Mouse (Mus musculus) G1E-ER4 (cell line): ENCODE data around the gene Map1b. TPM values are rescaled to one million over a fixed set of nuclear protein-coding genes. Genes with fewer than 3 reads are reported as not detected.

ENCODE experiments used
- GATA1 ChIP-seq: IDR thresholded peaks from one replicate; pipeline ENCODE4 v1.8.0; 2012; ENCODE audit warnings: low read length, inconsistent platforms
- polyA plus RNA-seq: library from polyadenylated mRNA; stranded (reverse); fragments of >175 nt; gene quantifications from 2 replicates; pipeline ENCODE4 v1.2.3, GENCODE M21; 2012

Map1b gene
- polyA plus RNA-seq, 1 experiment: not detected

GRCm38 (mm10) chr13:99474108-99474507 is 42.2 kb downstream of the Map1b start:
- TF ChIP-seq GATA1: no peak

GRCm38 (mm10) chr13:99472028-99472427 is 44.3 kb downstream of the Map1b start:
- TF ChIP-seq GATA1: no peak

- TF ChIP-seq GATA1: no peak
These were observed 46.3 kb downstream of the Map1b start for GRCm38 (mm10) chr13:99470084-99470483.

- no peak for TF ChIP-seq GATA1
These were observed 48.1 kb downstream of the Map1b start for GRCm38 (mm10) chr13:99468267-99468666.

- TF ChIP-seq GATA1: no peak
These were observed 49.5 kb downstream of the Map1b start for GRCm38 (mm10) chr13:99466811-99467315.

- no peak for TF ChIP-seq GATA1
These were observed 50.3 kb downstream of the Map1b start for GRCm38 (mm10) chr13:99466064-99466463.

GRCm38 (mm10) chr13:99464551-99464950 is 51.8 kb downstream of the Map1b start:
- TF ChIP-seq GATA1: no peak

GRCm38 (mm10) chr13:99461886-99462285 is 54.5 kb downstream of the Map1b start:
- TF ChIP-seq GATA1: no peak

GRCm38 (mm10) chr13:99459612-99460011 is 56.7 kb downstream of the Map1b start:
- no peak for TF ChIP-seq GATA1

GRCm38 (mm10) chr13:99458658-99459386 is 57.5 kb downstream of the Map1b start:
- no peak for TF ChIP-seq GATA1

GRCm38 (mm10) chr13:99454977-99455376 is 61.4 kb downstream of the Map1b start:
- TF ChIP-seq GATA1: no peak

- TF ChIP-seq GATA1: no peak
These were observed 63.9 kb downstream of the Map1b start for GRCm38 (mm10) chr13:99452444-99452843.

- TF ChIP-seq GATA1: no peak
These were observed 65.1 kb downstream of the Map1b start for GRCm38 (mm10) chr13:99451276-99451675.

GRCm38 (mm10) chr13:99450766-99451165 is 65.6 kb downstream of the Map1b start:
- no peak for TF ChIP-seq GATA1

GRCm38 (mm10) chr13:99449547-99449946 is 66.8 kb downstream of the Map1b start:
- TF ChIP-seq GATA1: no peak

GRCm38 (mm10) chr13:99448278-99448677 is 68.1 kb downstream of the Map1b start:
- no peak for TF ChIP-seq GATA1
